Mouse (Mus musculus) right cerebral cortex, postnatal 10 days (tissue): ENCODE measurements around the gene Lrrc15.
A peak's percentile ranks its signal among the peaks of the same experiment; 100 is the strongest.

ENCODE experiments used
- DNase-seq, 2 experiments: peaks; one replicate each; pipeline ENCODE4 v3.0.0; 2021; ENCODE audit warnings: low spot score in 2 of 2

The Lrrc15 gene

DNA sequence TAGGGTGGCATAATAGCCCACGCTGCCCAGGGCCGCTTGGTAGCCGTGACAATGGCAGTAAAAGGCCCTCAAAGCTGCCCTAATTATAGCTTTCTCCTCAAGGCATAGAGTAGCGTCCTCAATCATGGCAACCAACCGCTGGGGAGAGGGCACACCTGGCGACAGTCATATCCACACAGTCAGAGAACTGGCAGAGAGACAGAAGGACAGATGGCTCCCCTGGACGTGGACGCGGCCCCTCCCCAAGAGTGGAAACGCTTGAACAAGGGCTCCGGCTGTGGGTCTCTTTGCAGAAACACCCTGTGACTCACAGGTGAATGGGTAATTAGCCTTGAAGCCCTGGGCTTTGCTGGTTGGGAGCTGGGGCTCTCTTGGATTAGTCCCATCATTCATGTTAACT is 4.7 kb downstream of the Lrrc15 start:
- DNase-seq, result no peak

DNA sequence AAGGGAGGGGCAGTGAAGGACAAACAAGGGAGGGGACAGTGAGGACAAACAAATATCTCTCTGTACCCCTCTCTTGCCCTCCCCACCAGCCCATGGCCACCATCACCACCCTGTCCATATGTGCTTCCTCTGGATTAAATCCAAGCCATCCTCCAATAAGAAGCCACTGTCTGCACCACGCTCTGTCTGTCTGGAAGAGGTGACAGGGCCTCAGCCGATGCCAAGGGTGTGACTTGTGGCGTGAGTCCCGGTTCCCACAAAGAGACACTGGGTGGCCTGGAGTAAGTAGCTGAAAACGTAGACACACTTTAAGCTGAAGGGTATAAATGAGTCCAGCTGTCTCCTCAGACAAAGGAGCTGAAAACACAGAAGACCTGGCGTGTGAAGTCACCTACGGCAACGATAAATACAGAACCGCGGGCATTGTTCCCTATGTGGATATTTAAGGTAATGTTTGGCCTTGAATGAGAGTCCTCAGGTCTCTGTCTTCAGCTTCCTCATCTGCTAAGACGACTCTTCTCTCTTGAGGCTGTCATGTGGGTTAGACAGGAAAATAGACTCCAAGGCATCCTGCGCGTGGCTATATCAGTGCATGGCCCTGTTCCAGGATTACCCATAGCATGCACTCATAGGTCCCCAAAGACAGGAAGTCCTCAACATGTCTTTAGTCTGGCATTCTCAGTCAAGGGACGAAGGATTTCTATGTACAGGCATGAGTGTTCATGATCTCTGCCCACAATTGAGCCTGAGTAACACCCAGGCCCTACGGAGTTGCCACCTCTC is 7.3 kb downstream of the Lrrc15 start:
- no peak for DNase-seq

DNA sequence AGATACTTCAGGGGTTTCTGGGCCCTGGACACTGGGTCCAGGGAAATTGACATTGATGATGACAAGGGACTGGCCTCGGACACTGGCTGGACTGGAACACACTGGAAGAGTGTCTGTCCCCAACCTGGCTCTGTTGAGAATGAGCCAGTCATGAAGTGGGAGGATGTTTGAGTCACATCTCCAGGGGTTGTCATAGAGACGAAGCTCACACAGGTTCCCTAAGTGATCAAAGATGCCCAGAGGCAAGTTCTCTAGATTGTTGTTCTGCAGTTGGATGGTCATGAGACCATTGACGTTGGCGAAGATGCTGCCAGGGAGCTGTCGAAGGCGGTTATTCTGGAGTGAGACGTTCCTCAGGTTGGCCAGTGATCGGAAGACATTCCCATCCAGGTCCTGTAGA is 10.0 kb downstream of the Lrrc15 start:
- no peak for DNase-seq

DNA sequence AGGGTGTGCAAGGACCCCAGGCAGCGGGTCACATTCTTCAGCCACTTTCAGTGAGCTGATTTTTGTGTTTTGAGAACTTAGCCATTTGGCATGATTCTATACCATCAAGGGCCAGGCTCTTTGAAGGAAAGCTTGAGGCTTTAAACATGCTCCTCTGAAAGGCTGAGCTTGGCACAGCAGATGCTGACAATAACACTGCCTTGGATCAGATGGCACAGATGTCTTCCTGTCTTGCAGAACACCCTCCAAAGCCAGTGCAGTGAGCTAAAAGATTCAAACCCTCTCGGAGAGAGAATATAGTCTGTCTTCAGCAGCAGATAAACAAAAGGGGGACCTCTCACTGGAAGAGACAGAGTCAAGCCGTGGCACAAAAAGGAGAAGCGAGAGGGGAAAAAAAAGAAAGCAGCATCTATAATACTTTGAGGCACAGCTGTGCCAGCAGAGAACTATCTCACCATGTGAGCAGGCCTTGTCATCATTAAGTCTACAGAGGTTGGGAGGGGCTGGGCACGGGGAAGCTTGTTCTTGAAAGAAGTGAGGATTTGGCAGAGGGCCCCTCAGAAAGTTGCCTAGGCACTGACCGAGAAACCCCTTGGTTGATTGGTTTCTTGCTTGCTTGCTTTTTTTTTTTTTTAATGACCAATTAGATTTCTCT is 11.0 kb downstream of the Lrrc15 start:
- peak in 1 of 2 experiments; percentile 41 for DNase-seq

DNA sequence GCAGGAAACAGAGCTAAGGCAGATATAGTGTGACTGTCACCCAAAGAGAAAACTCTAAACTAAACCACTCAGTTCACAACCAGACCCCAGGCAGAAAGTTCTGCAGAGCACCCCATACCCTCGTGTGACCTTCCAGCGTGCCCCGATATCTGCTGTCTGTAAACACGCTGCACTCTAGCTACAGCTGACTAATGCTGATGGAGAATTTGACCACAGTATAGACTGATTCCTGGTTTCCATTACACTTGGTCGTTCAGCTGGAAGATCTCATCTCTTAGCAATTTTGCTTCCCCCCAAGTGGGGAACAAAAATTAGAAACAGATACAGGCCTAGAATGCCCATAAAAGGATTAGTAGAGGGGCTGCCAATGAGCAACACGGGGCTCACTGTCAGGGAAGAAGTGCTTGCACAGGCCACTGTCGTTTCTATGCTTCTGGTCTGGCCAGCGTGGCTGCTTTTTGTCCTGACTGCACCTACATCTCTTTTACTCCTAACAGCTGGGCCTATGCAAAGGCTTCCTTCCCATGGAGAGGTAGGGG is 11.8 kb downstream of the Lrrc15 start:
- DNase-seq, result no peak

DNA sequence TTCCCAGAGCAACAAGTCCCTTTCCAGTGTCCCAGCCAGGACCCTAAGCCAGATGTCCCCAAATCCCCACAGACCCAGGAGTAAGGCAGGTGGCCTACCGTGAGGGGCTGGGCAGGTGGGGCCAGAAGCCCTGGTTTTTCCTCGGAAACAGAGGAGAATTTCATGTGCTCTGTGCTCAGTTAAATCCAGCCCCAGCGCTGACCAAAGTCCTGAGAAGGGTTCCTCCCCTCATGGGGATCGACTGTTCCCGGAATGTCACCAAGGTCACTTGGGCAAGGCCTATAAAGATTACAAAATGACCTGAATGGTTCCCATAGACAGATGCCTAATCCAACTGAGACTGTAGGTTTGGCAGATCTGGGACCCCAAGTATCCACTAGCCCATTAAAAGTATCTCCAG is 15.7 kb downstream of the Lrrc15 start, which contains the start of gene Cpn2:
Cpn2 (minus strand) TSS at position 141 of the 400 bp plus-strand sequence.
- DNase-seq, result no peak

DNA sequence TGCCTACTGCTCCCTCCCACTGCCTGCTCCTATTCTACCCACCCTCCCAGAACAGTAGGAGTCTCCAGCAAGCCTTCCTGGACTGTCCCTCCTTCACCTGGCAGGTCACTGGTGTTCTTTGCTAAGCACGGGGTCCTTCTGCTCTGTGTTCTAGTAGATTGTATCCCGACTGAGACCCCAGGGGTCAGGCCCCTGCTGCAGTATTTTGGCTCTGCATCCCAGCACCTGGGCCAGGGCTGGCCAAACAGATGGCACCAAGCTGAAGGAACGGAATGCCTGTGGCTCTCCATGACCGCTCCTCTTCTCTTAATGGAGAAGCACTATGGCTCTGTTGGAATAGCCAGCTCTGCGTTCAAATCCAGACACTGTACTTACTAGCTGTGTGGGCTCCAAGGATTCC is 16.5 kb downstream of the Lrrc15 start:
- DNase-seq, result no peak

DNA sequence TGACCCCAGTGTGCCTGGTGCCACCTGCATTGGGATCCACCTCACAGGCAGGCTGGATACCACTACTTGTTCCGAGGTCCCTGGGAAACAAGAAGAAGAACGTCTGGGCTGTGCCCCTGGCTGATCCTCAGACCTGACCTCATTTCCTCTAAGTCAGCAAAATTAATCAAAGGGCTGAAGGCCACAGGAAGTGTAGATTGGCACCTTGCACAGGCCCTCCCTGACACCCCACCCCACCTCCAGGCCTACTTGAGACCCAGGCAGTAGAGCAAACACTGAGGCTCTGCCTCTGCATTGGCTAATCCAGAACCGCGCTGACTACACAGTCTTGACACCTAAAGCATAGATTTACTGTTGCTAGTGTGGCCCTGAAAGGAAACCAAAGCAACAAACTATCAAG is 17.4 kb downstream of the Lrrc15 start:
- no peak for DNase-seq

DNA sequence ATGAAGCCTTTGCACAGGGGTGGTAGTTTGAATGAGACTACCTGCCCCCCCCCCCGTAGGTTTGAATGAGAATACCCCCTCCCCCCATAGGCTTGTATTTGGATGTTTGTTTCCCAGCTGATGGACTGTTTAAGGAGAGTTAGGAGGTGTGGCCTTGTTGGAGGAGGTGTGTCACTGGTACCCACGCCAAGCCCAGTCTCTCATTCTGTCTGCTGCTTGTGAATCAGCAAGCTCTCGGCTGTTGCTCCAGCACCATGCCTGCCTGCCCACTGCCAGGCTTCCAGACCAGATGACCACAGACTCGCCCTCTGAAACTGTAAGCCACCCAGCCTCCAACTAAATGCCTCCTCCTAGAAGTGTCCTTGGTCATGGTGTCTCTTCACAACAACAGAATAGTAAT is 19.9 kb downstream of the Lrrc15 start:
- no peak for DNase-seq

DNA sequence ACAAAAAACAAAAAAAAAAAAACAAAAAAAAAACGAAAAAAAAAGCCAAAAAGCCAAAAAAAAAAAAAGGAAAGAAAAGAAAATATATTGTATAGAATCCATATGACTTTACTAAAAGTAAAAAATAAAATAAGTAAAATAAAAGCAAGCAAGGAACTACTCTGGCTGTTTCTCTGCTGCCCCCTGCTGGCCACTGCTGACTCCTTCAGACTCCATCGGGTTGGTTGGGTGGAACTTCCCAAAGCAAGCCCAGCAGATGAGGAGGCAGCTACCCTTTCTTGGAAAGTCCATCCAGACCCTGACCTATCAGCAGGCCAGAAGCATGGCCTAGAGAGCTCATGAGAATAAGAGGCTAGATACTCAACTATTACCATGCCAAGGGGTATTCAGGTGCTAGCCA is 20.4 kb downstream of the Lrrc15 start:
- DNase-seq, result peak; percentile 67 to 83

DNA sequence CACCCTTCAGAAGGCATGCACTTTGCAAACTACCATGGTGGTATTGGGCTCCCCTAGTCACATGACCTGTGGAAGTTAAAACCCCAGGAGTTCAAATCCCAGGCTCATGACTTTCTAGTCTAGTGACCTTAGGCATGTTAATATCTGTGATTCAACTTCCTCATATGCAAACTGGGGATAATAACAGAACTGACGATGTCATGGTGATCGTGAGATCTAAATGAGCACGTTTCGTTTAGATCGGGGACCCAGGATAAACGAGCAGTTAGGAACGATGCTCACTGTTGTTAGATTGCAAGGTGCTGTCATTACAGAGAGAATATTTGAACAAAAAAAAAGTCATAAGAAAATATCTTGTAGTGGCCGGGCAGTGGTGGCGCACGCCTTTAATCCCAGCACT is 20.9 kb downstream of the Lrrc15 start:
- no peak for DNase-seq

DNA sequence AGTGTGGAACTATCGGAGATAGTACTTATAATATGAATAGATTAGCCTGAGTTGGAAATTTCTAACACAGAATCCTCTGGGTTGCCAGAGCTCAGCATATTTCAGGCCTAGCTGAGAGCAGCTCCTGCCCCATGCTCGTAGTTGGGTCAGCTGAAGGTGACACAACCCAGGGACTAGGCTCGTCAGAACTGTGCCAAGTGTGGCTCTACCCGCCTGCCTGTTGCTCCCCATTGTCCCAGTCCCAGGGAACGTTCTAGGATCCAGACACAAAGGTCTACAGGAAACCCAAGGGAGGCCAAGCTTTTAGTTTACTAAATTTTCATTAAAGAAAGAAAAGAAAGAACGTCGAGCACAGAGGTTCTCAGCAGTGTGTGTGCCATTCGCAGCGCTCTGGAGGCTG is 21.7 kb downstream of the Lrrc15 start:
- no peak for DNase-seq

DNA sequence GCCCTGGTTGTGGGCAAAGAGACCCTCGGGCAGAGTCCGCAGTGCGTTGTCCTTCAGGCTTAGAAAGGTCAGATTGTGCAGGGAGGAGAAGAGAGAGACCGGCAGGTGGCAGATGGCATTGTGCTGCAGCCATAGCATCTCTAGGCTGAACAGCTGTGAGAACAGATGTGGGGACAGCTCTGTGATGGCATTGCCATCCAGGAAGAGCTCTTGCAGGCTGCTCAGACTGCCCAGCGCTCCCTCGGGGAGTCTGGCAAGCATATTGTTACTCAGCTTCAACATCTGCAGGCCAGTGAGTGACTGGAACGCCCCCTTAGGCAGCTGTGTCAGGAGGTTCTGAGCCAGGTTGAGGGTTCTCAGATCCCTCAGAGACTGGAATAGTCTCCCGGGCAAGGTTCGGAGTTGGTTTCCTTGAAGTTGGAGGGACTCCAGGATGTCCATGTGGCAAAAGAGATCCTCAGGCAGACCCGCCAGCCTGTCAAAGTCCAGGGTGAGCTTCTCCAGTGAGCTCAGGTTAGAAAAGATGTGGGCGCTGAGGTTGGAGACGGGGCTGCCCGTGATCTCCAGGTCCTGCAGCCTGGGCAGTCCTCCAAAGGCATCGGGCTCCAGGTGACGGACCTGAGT is 22.9 kb downstream of the Lrrc15 start:
- no peak for DNase-seq

DNA sequence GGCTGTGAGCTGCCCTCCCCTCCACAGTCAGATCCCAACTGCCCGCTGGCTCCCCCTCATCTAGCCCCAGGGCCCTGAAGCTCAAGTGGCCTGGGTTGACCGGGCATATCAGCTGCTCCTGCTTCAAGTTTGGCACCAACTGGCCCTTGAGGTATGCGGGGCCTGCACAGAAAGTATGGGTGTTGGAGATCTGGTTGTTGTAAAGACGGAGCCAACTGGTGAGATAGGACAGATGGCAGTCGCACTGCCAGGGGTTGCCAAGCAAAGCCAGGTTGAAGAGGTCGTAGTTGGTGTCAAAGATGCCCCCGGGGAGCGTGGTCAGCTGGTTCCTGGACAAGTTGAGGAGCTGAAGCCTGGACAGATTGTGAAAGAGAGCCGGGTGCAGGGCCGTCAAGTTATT is 23.6 kb downstream of the Lrrc15 start:
- no peak for DNase-seq

DNA sequence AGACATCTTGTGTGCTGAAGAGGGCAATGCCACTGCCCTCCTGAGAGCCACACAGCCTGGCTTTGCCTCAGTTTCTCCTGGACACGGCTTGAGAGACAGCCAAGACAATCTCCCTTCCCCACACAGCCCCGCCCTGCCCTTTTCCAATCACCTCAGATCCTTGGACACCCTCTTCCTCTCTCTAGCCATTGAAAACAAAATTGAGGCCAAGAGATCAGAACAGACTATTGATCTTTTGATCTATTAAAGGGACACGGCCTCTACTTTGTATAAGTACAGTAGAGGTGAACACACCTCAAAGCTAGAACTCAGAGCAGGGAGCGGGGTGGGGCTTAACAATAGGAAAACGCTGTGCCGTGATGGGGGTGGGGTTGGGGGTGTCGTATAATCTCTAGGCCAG is 24.6 kb downstream of the Lrrc15 start:
- no peak for DNase-seq

DNA sequence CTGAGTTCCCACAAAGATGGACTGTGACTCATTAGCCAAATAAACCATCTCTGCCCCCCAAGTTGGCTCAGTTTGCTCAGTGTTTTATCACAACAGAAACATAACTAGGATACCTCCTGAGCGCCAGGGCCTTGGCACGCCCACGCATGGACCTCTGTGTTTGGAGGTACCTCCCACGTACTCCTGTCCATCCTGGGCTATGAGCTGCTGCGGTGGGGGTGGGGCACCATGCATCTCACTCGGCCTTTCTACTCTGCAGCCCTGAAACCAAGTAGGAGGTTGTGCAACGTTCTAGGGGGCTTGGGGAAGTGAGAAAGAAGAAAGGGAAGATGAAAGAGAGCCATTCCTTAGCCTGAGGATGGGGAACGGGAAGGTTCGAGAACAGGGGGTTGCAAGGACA is 25.3 kb downstream of the Lrrc15 start:
- DNase-seq, result no peak

DNA sequence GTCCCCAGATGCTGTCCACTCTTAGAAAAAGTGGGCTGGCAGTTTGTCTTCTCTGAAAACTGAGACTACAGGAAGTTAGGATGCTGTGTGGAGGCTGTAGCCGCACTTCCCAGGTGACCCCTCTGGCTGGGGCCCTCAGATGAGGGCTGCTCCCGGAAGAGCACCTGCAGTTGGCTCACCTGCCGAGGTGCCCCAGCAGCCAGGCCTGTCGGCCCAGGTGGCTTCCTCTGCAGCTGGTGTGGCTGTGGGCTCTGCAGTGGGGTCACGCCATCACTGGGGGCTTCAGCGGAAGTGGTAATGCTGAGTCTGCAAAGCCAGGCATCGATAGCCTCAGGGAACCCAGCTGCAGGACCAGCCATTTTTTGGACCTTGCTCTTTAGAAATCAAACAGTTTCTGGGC is 28.0 kb downstream of the Lrrc15 start:
- no peak for DNase-seq

DNA sequence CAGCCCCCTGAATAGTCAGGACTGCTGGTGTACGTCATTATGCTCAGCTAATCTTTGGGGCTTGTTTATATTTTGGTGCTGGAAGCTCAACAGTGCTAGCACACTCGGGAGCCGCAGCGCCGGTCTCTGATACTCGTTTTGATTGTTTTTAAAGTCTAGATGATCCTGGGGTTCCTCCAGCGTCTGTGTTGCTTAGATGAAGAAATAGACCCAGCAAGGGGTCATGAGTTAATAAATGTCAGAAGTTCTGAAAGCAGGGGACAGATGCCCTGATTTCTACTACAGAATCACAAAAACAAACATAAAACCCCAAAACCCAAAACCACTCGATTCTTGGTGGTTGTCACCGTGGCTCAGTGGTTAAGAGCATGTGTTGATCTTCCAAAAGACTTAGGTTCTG is 29.2 kb downstream of the Lrrc15 start:
- DNase-seq, result no peak

DNA sequence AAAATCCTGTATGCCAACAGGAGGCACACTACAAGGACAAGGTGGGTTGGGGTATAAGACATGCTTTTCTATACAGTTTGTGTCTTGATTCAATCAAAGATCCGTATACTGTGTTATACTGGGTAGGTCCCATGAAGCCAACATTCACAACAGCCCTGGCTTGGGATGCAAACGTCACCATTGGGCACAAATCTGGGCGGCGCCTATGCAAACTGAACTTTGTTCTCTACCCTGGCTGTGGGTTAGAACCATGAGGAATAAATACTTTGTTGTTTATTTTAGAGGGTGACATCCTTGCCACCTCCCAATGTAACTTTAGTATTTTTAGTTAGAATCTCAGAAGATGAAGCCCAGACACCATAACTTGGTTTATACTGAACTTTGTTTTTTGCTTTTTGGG is 29.7 kb downstream of the Lrrc15 start:
- DNase-seq, result no peak

DNA sequence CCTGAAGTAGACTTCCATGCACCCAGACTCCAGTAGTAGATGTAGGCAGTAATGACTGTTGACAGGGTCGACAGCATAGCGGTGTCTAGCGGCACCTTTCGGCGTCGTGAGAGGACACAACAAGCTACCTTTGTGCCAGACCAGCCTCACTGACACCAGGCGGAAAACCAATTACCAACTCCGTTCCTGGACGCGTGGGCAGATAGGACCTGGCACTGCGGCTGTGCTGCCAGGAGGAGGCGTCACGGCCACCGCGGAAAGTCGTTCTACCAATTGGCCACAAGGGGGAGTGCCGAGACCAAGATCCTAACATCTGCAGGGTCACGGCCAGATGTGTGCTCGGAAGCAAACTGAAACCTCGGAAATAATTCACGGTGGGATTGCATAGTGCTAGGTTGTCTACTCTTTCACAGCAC is 31.0 kb downstream of the Lrrc15 start:
- peak; percentile 66 to 79 for DNase-seq

DNA sequence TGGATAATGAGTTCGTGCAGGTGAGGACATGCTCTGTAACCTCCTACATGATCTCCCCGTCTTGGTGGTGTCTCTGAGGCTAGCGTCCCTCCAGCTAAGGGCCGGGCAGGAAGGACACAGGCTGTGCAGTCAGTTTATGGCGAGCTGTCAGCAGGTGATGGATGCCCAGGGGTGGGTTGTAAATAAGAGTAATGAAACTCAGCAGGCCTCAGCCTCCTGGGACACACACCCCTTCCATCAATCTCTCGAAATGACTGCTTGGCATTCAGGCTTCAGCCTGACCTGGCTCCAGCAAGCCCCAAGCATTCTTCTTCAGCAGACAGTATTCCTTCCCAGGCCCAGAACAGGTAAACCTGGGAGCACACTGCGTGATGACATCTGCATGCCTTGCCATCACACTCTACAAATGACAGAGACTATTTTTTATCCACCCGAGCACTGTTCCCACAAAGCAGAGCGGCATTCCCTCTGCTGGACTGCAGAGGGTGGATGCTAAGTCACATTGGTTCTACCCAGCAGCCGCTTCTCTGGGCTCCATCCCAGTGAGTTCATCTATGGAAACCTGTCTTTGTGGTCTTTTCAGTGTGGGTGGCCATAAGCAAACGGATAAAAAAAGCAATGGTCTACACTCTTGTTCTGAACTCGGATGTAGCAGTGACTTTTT is 38.9 kb downstream of the Lrrc15 start:
- DNase-seq, result no peak

DNA sequence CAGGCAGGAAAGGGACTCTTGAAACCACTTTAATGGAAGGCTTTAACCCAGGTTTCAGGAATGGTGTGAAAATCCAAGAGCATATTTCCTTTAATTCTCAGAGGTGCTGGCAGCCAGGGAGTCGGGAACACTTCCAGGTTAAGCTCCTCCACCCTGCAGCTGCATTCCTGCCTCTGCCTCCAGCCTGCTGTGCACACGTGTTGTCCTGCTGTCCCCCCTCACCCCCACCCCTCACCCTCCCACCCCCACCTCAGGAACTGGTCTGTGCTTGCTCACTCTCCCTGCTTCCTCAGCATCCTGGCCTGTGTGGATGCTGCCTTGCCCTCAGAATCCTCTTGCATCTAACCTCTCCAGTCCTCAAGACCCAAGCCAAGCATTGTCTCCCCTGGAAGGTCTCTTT is 41.4 kb downstream of the Lrrc15 start:
- DNase-seq, result no peak
